Mouse (Mus musculus) midbrain, embryonic 12.5 days (tissue): ENCODE results near the gene Bend3. TPM values are rescaled to one million over a fixed set of nuclear protein-coding genes. Genes with fewer than 3 reads are reported as not detected.

Experiments used
- ATAC-seq: fragments of 200-750 bp; cut with Nextera tagmentation; 2 replicates; pipeline ENCODE4 v1.8.0; 2017; ENCODE audit warnings: low read depth, moderate TSS enrichment, moderate library complexity; ENCODE audit not compliant: low FRiP score
- H3K27ac ChIP-seq: fragments of 300-500 bp; sonication (generic); replicated peaks from 2 replicates; pipeline ENCODE4 v1.5.1; 2016; ENCODE audit warnings: mild to moderate bottlenecking
- H3K27me3 ChIP-seq: fragments of 300-500 bp; sonication (generic); 2 replicates; pipeline ENCODE4 v1.6.1; 2016; ENCODE audit warnings: mild to moderate bottlenecking
- H3K36me3 ChIP-seq: fragments of 300-500 bp; sonication (generic); 2 replicates; pipeline ENCODE4 v1.6.1; 2016
- H3K4me1 ChIP-seq: fragments of 300-500 bp; sonication (generic); 2 replicates; pipeline ENCODE4 v1.6.1; 2016
- H3K4me2 ChIP-seq: fragments of 300-500 bp; sonication (generic); replicated peaks from 2 replicates; pipeline ENCODE4 v1.6.1; 2016; ENCODE audit warnings: mild to moderate bottlenecking, moderate library complexity
- H3K4me3 ChIP-seq: fragments of 300-500 bp; sonication (generic); 2 replicates; pipeline ENCODE4 v1.5.1; 2016; ENCODE audit warnings: mild to moderate bottlenecking
- H3K9ac ChIP-seq: fragments of 300-500 bp; sonication (generic); replicated peaks from 2 replicates; pipeline ENCODE4 v1.6.1; 2016; ENCODE audit warnings: mild to moderate bottlenecking, moderate library complexity
- H3K9me3 ChIP-seq: fragments of 300-500 bp; sonication (generic); 2 replicates; pipeline ENCODE4 v1.6.1; 2016; ENCODE audit warnings: mild to moderate bottlenecking
- WGBS: fragments of 180-500 bp; shearing (Covaris S2); methylation state at CpG from one replicate; pipeline ENCODE4 v1.1.7; 2016; 5-methylcytosine and 5-hydroxymethylcytosine counted together
- polyA plus RNA-seq: library from polyadenylated mRNA; unstranded; fragments of >200 nt; fragmentation: Nextera tagmentation; extraction: Ambion mirVana; gene quantifications from 2 replicates; pipeline ENCODE4 v1.2.1, GENCODE M21; 2016

The Bend3 gene
- polyA plus RNA-seq, 1 experiment from 2014 or later, result 8.0 TPM

DNA sequence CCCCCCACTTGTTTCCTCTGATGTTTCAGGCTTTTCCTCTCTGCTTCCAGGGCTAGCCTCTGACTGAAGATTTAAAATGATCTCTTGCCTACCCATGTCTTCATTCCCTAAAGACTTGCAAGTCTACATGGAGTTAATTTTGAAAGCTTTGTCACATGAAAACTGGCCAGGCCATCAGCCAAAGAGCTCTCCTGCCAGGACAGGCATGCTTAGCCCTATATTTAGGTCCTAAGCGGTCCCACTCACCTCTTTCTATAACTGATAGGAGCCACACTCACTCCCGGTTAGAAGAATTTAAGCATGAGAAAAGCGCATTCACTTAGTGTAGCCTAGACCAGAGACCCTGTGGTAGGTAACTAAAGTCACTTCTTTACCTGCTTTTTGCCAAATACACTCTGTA lies 24.0 kb upstream of the Bend3 start:
- Histone ChIP-seq H3K9me3 (no peaks in the 10 kb centered on the region), H3K4me1 (peaks cover 14% of the 10 kb centered on the region; the same call in 1 of the 2 replicates), H3K4me3 (no peak overlapping the region), H3K36me3 (no peaks in the 10 kb centered on the region), H3K9ac (no peak overlapping the region), H3K27ac (no peak overlapping the region), H3K4me2 (no peak overlapping the region), H3K27me3 (peaks cover 3% of the 10 kb centered on the region; the same call in 1 of the 2 replicates)
- no peak for ATAC-seq
- 93% methylated on average over 3 of the region's 3 CpGs for WGBS

DNA sequence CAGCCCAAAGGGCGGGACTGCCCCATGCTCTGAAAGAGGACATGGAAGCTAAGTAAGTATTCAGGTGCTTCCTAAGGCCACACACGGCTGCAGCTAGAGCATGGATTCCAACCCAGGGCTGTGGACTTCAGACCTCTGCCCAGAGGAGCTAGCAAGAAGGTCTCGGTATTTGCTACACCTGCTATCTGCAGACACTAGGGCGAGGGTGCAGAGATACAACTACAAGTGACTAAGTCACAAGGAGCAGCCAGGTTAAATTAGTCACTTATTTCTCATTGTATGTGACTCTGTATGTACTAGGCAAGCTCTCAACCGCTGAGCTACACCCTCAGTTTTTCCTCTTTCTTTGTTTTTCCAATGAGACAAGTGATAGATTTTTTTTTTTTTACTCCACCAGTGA lies 15.8 kb upstream of the Bend3 start:
- Histone ChIP-seq H3K4me1 (no peaks in the 10 kb centered on the region), H3K9me3 (no peaks in the 10 kb centered on the region), H3K4me3 (no peak overlapping the region), H3K9ac (no peak overlapping the region), H3K27me3 (no peaks in the 10 kb centered on the region), H3K27ac (no peak overlapping the region), H3K4me2 (no peak overlapping the region), H3K36me3 (no peaks in the 10 kb centered on the region)
- WGBS, result 89% methylated on average over 5 of the region's 5 CpGs
- ATAC-seq, result no peak

DNA sequence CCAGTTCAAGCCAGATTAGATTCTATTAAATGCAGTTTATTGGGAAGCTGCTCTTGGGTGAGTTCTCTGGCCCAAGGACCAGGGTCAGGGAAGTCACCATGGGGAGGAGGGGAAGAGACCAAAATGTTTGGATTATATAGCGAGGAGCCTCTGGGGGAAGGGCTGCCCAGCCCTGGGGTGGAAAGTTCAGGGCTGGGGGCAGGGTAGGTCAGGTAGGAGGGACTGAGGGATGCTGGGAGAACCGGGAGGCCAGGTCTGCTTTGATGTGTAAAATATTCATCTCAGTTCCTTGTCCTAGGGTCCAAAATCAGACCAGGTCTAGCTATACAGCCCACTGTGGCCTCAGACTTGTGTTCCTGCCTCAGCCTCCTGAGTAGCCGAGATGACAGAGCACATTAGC lies 15.4 kb upstream of the Bend3 start:
- no peak overlapping the region for H3K4me2 ChIP-seq
- no peak overlapping the region for H3K4me3 ChIP-seq
- 82% methylated on average over 3 of the region's 3 CpGs for WGBS
- no peaks in the 10 kb centered on the region for H3K9me3 ChIP-seq
- no peaks in the 10 kb centered on the region for H3K4me1 ChIP-seq
- no peaks in the 10 kb centered on the region for H3K27me3 ChIP-seq
- no peak overlapping the region for H3K9ac ChIP-seq
- H3K36me3 ChIP-seq, result no peaks in the 10 kb centered on the region
- ATAC-seq, result no peak
- H3K27ac ChIP-seq, result no peak overlapping the region

DNA sequence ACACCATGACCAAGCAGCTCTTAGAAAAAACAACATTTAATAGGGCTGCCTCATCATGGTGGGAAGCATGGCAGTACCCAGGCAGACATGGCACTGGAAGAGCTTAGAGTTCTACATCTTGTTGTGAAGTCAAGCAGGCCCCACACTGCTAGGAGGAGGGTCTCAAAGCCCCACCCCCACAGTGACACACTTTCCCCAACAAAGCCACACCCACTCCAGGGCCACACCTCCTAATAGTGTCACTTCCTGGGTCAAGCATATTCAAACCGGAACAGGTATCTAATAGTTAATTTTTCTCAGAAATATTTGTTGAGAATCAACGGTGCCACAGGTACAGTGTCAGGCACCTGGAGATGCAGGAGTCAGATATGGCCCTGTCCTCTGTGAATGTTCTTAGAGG lies 12.4 kb upstream of the Bend3 start:
- no peaks in the 10 kb centered on the region for H3K9me3 ChIP-seq
- 84% methylated on average over 2 of the region's 2 CpGs for WGBS
- no peaks in the 10 kb centered on the region for H3K4me1 ChIP-seq
- H3K4me2 ChIP-seq, result no peak overlapping the region
- no peaks in the 10 kb centered on the region for H3K36me3 ChIP-seq
- H3K27me3 ChIP-seq, result no peaks in the 10 kb centered on the region
- no peak overlapping the region for H3K27ac ChIP-seq
- ATAC-seq, result no peak
- H3K4me3 ChIP-seq, result no peak overlapping the region
- no peak overlapping the region for H3K9ac ChIP-seq

DNA sequence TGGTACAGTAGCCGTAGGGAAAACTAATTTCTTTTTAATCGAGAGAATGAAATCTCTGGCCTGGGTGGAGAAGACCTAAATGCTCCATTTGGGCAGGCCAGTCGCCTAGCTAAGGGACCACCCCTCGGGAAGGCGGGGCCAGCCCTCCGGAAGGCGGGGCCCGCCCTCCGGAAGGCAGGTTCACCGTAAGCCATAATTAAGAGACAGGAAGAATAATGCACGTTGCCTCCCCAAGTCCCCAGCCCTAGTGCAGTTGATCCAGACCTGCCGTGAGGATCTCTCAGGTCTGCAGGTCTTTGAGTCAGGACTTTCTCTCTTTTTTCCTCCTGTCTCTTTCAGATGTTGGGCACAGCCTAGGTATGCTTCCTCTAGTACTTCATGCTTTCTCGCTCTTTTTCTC lies 11.0 kb upstream of the Bend3 start:
- Histone ChIP-seq H3K9ac (no peak overlapping the region), H3K9me3 (no peaks in the 10 kb centered on the region), H3K27me3 (no peaks in the 10 kb centered on the region), H3K4me2 (no peak overlapping the region), H3K4me1 (no peaks in the 10 kb centered on the region), H3K36me3 (no peaks in the 10 kb centered on the region), H3K27ac (no peak overlapping the region), H3K4me3 (no peak overlapping the region)
- ATAC-seq, result no peak
- 49% methylated on average over 13 of the region's 13 CpGs for WGBS

DNA sequence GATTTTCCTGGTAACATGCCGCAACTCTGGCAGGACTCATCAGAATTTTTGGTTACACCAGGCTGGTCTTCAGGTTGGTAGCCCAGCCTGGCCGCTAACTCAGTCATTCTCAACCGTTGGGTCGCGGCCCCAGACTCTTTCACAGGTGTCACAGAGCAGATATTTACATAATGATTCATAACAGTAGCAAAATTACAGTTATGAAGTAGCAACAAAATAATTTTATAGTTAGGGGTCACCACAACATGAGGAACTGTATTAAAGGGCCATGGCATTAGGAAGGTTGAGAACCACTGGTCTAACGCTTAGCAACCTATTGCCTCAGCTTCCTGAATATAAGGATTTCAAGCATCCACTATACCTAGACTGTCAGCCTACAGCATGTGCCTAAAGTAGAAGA lies 10.3 kb upstream of the Bend3 start:
- Histone ChIP-seq H3K4me2 (no peak overlapping the region), H3K9ac (no peak overlapping the region), H3K27me3 (no peaks in the 10 kb centered on the region), H3K4me3 (no peak overlapping the region), H3K9me3 (no peaks in the 10 kb centered on the region), H3K27ac (no peak overlapping the region), H3K4me1 (no peaks in the 10 kb centered on the region), H3K36me3 (no peaks in the 10 kb centered on the region)
- no peak for ATAC-seq
- WGBS, result 95% methylated on average over 6 of the region's 6 CpGs

DNA sequence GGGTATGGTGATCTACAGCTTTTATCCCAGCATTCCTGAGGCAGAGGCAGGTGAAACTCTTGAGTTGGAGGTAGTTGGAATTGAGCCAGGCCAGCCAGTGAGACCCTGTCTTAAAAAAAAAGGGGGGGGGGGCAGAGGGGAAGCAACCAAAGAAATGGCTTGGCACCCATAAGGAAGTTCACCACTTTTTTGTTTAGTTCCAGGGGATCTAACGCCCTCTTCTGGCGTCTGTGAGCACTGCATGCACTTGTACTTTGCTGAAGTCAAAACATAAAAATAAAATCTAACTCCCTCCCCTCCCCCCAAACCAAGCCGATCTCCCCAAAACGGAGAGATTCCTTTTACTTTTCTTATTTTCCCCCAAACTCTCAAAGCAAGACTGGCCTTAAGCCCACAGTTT lies 3.3 kb upstream of the Bend3 start:
- Histone ChIP-seq H3K4me2 (no peak overlapping the region), H3K27ac (no peak overlapping the region), H3K4me3 (no peak overlapping the region), H3K27me3 (no peaks in the 10 kb centered on the region), H3K36me3 (no peaks in the 10 kb centered on the region), H3K4me1 (peaks cover 14% of the 10 kb centered on the region), H3K9me3 (no peaks in the 10 kb centered on the region), H3K9ac (no peak overlapping the region)
- ATAC-seq, result no peak
- WGBS, result 55% methylated on average over 4 of the region's 4 CpGs

DNA sequence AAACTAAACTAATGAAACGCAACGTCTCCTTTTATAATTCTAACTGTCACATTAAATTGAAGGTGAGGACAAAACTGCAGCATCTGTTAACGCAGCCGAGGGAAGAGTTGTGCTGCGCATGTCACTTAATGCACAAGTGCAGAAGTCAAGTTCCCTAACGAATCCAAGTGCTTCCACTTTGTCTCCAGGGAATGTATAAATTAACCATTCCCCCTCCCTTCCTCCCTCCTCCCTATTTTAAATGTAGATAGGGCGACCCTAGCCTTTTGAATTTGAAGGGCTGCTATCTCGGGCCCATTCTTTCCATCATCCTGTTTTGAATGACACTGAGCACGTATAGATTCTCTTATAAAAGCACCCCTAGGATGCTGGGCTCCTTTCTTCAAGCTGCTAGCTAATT lies 1.2 kb upstream of the Bend3 start:
- H3K4me2 ChIP-seq, result peak overlapping the region; percentile 93
- H3K27ac ChIP-seq, result peak overlapping the region; percentile 98
- peak overlapping the region; percentile 75 for H3K4me3 ChIP-seq
- H3K36me3 ChIP-seq, result no peaks in the 10 kb centered on the region
- WGBS, result 2% methylated on average over 9 of the region's 9 CpGs
- no peaks in the 10 kb centered on the region for H3K9me3 ChIP-seq
- no peaks in the 10 kb centered on the region for H3K27me3 ChIP-seq
- ATAC-seq, result no peak
- peaks cover 34% of the 10 kb centered on the region for H3K4me1 ChIP-seq
- peak overlapping the region; percentile 93; the same call in 1 of the 2 replicates for H3K9ac ChIP-seq

DNA sequence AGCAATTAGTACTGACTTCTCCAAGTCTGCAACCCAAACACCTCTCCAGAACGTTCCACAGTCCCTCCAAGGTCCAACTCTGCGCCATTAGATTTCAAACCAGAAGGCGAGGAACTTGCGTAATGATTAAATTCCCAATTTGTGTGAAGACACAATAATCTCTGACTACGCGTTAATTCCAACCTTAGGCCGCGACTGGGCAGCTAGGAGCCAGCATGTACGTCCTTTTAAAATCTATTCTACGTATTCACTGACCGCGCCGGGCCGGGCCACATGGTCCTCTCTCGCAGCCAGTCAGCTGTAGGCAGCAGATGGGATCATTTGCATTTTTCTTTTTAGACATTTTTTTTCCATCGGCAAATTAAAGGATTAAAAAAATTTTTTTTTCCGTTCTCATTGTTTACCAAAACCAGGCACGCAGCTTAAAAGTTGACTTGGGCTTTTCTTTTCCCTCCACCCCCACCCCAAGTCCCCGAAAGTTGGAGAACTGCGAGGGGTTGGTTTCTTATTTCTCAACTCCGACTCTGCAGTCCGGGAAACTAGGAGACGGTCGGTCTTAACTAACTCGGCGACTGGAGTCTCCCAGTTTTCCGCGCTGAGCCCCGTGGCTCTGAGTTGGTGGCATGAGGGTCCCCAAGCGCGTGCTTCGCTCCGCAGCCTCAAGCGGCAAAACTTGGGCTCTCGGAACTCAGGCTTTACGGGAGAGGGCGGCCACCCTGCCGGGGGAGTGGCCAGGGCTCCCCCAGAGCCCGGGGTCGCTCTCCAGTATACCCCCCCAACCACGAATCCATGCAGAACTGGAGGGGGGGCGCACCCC lies 558 bp upstream of the Bend3 start:
- H3K27ac ChIP-seq, result peak overlapping the region; percentile 98
- peak overlapping the region; percentile 93 for H3K4me2 ChIP-seq
- H3K4me1 ChIP-seq, result peaks cover 38% of the 10 kb centered on the region
- H3K4me3 ChIP-seq, result peak overlapping the region; percentile 75
- peak overlapping the region; percentile 93 for H3K9ac ChIP-seq
- no peaks in the 10 kb centered on the region for H3K36me3 ChIP-seq
- under 1% methylated on average over 42 of the region's 42 CpGs for WGBS
- no peaks in the 10 kb centered on the region for H3K27me3 ChIP-seq
- no peaks in the 10 kb centered on the region for H3K9me3 ChIP-seq
- ATAC-seq, result peak; percentile 67

DNA sequence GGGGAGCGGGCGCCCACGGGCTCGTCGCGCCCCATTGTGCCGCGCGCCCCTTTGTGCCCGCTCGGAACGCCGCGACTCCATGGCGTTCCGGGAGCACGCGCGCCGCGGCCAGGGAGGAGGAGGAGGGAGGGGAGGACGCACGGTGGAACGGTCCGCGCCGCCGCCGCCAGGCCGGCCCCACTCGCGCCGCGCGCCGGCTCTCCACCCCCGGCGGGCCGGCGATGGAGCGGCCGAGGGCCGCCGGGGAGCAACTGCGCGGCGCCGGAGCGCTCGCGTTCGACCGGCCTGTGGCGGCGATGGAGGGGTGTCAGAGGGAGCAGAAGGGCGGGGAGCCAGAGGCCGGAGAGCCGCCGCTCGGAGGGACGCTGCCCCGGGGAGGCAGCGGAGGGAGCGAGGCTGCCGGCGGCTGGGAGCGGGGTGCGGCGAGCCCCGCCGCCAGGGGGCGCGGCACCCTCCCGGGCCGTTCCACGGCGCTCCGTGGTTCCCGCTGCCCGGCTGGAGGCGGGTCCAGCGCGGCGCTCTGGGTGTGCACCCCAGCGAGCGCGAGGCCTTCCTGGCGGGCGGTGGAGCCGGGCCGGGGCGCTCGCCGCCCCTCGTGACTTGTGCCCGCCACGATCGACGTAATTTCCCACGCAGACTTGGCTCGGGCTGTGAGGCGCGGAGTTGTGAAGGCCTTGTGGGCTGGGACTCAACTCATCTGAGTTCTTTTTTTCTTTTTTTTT lies 966 bp downstream of the Bend3 start:
- no peaks in the 10 kb centered on the region for H3K36me3 ChIP-seq
- no peaks in the 10 kb centered on the region for H3K27me3 ChIP-seq
- peaks cover 45% of the 10 kb centered on the region for H3K4me1 ChIP-seq
- H3K27ac ChIP-seq, result peak overlapping the region; percentile 98
- peak; percentile 76 for ATAC-seq
- H3K4me2 ChIP-seq, result peak overlapping the region; percentile 93
- H3K9me3 ChIP-seq, result no peaks in the 10 kb centered on the region
- H3K9ac ChIP-seq, result peak overlapping the region; percentile 93
- peak overlapping the region; percentile 75 for H3K4me3 ChIP-seq
- WGBS, result under 1% methylated on average over 98 of the region's 103 CpGs

DNA sequence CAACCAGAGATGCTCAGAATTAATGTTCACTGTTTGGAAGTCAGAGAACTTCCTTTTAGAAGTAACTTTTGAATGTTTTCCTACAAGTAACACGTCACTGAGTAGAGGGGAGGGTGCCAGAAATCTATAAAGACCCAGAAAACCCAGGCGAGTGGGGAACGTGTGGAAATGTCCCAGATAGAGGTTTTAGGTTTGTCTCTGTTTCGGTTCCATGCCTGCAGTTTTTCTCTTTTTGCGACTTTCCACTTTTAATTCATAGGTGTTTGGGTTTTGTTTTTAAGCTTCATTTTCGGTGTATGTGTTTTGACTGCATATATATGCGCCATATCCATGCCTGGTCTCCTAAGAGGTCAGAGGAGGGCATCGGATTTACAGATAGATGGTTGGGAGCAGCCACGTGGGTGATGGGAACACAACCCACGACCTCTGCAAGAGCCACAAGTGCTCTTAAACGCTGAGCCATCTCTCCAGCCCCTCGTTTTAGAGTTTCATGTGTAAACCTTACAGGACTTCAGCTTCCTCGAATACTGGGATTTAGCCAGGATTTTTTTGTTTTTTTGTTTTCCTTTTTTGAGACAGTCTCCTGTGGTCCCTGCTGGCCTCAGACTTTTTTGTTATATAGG lies 1.7 kb downstream of the Bend3 start:
- 2% methylated on average over 13 of the region's 13 CpGs for WGBS
- Histone ChIP-seq H3K9me3 (no peaks in the 10 kb centered on the region), H3K4me3 (peak overlapping the region; percentile 75), H3K9ac (peak overlapping the region; percentile 93), H3K4me2 (peak overlapping the region; percentile 93), H3K27me3 (no peaks in the 10 kb centered on the region), H3K4me1 (peaks cover 45% of the 10 kb centered on the region), H3K36me3 (no peaks in the 10 kb centered on the region), H3K27ac (peak overlapping the region; percentile 98)
- ATAC-seq, result no peak

DNA sequence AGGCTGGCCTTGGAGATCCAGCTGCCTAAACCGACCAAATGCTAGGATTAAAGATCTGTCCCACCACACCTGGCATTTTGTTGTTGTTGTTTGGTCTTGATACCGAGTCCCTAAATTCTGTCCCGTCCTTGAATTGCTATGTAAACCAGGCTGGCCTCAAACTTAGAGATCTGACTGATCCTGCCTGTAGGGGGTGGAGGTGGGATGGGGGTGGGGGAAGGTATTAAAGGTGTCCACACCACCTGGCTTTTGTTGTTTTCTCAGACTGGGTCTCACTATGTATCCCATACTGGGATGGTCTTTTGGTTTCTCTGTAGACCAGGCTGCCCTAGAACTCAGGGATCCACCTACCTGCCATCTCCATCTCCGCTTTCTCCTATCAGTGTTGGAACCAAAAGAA lies 2.5 kb downstream of the Bend3 start:
- Histone ChIP-seq H3K27ac (no peak overlapping the region), H3K4me1 (peaks cover 45% of the 10 kb centered on the region), H3K4me2 (peak overlapping the region; percentile 93), H3K9ac (no peak overlapping the region), H3K36me3 (no peaks in the 10 kb centered on the region), H3K4me3 (no peak overlapping the region), H3K27me3 (no peaks in the 10 kb centered on the region), H3K9me3 (no peaks in the 10 kb centered on the region)
- no peak for ATAC-seq
- WGBS, result 38% methylated on average over 4 of the region's 4 CpGs
